Mouse (Mus musculus) hindbrain, embryonic 11.5 days (tissue): ENCODE measurements around the gene Agt. TPM values are rescaled to one million over a fixed set of nuclear protein-coding genes. Genes with fewer than 3 reads are reported as not detected.

Experiments
- ATAC-seq: fragments of 200-750 bp; cut with Nextera tagmentation; 2 replicates; pipeline ENCODE4 v1.8.0; 2017; ENCODE audit warnings: mild to moderate bottlenecking, moderate TSS enrichment, moderate library complexity; ENCODE audit not compliant: low FRiP score
- DNase-seq: peaks from one replicate; pipeline ENCODE4 v3.0.0-alpha.2; 2015; ENCODE audit warnings: low spot score
- H3K27ac ChIP-seq: fragments of 300-500 bp; sonication (generic); 2 replicates; pipeline ENCODE4 v1.5.1; 2014; ENCODE audit warnings: mild to moderate bottlenecking, low read depth, low read length
- H3K27me3 ChIP-seq: fragments of 300-500 bp; sonication (generic); 2 replicates; pipeline ENCODE4 v1.6.1; 2014; ENCODE audit warnings: mild to moderate bottlenecking, low read length, moderate library complexity, mixed read lengths; ENCODE audit not compliant: control insufficient read depth, insufficient read depth
- H3K36me3 ChIP-seq: fragments of 300-500 bp; sonication (generic); 2 replicates; pipeline ENCODE4 v1.6.1; 2014; ENCODE audit warnings: mild to moderate bottlenecking, low read length, moderate library complexity, mixed read lengths; ENCODE audit not compliant: control insufficient read depth, insufficient read depth
- H3K4me1 ChIP-seq: fragments of 300-500 bp; sonication (generic); replicated peaks from 2 replicates; pipeline ENCODE4 v1.6.1; 2014; ENCODE audit warnings: low read length, mixed read lengths; ENCODE audit not compliant: control insufficient read depth, insufficient read depth
- H3K4me2 ChIP-seq: fragments of 300-500 bp; sonication (generic); replicated peaks from 2 replicates; pipeline ENCODE4 v1.6.1; 2014; ENCODE audit warnings: mild to moderate bottlenecking, low read depth, low read length
- H3K4me3 ChIP-seq: fragments of 300-500 bp; sonication (generic); 2 replicates; pipeline ENCODE4 v1.5.1; 2014; ENCODE audit warnings: low read depth, low read length
- H3K9ac ChIP-seq: fragments of 300-500 bp; sonication (generic); 2 replicates; pipeline ENCODE4 v1.6.1; 2014; ENCODE audit warnings: low read depth, low read length
- H3K9me3 ChIP-seq: fragments of 300-500 bp; sonication (generic); 2 replicates; pipeline ENCODE4 v1.6.1; 2016; ENCODE audit warnings: low read length; ENCODE audit not compliant: control insufficient read depth
- WGBS: fragments of 180-500 bp; shearing (Covaris S2); extraction: QIAGEN DNeasy Blood & Tissue Kit; methylation state at CpG from one replicate; pipeline ENCODE4 v1.1.7; 2014; 5-methylcytosine and 5-hydroxymethylcytosine counted together
- polyA plus RNA-seq: library from polyadenylated mRNA; unstranded; fragments of >200 nt; fragmentation: Nextera tagmentation; extraction: Ambion mirVana; gene quantifications from 2 replicates; pipeline ENCODE4 v1.2.1, GENCODE M21; 2014

Gene Agt
- polyA plus RNA-seq, 1 experiment from 2014 or later, result 0.14 TPM

- H3K4me2 ChIP-seq, result no peak overlapping the region
- 80% methylated on average over 8 of the region's 8 CpGs for WGBS
- no peaks in the 10 kb centered on the region for H3K4me1 ChIP-seq
- no peaks in the 10 kb centered on the region for H3K9me3 ChIP-seq
- no peak for DNase-seq
- no peak for ATAC-seq
- H3K36me3 ChIP-seq, result no peaks in the 10 kb centered on the region
- H3K27ac ChIP-seq, result no peak overlapping the region
- H3K4me3 ChIP-seq, result no peak overlapping the region
- H3K9ac ChIP-seq, result no peak overlapping the region
- no peaks in the 10 kb centered on the region for H3K27me3 ChIP-seq
These were observed 61.8 kb downstream of the Agt start for GRCm38 (mm10) chr8:124507572-124508320.

Other genes with a start within 250 kb of the Agt start
- gene Pgbd5, start 130.0 kb downstream of the Agt start, polyA plus RNA-seq, result 5.0 and 5.3 TPM in 2 replicates
- 35.8 and 39.5 TPM in 2 replicates for gene Cog2, start 48.9 kb downstream of the Agt start, polyA plus RNA-seq
- 0.08 TPM in 1 of 2 replicates, not detected in the other for gene Capn9, start 6.4 kb upstream of the Agt start, polyA plus RNA-seq
- gene 2310022B05Rik, start 93.7 kb upstream of the Agt start, polyA plus RNA-seq, result 19.6 and 22.6 TPM in 2 replicates
- gene Ttc13, start 152.3 kb upstream of the Agt start, polyA plus RNA-seq, result 59.0 and 59.1 TPM in 2 replicates
- gene Arv1, start 152.4 kb upstream of the Agt start, polyA plus RNA-seq, result 32.2 and 34.0 TPM in 2 replicates
- 3.9 and 4.3 TPM in 2 replicates for gene Fam89a, start 182.1 kb upstream of the Agt start, polyA plus RNA-seq
- gene Trim67, start 223.4 kb upstream of the Agt start, polyA plus RNA-seq, result 6.5 and 7.3 TPM in 2 replicates